Mouse (Mus musculus) urinary bladder, adult 18-20 months (tissue): Measurements from ENCODE around the gene Btbd35f25.
"Not testable (repeated sequence)": the region's sequence is repeated elsewhere in the genome, so short reads cannot be mapped to it uniquely, and the experiment has no call there.

Experiments used
- DNase-seq, 2 experiments: peaks; one replicate each; pipeline ENCODE4 v3.0.0; 2022; ENCODE audit warnings: low spot score in 2 of 2, mixed read lengths in 2 of 2

Btbd35f25 gene

GRCm38 (mm10) chrX:31717056-31717455 lies at the start of gene Btbd35f25:
Gene Btbd35f25, minus strand, starts transcription at chrX:31717156.
- DNase-seq = not testable (repeated sequence)

DNA sequence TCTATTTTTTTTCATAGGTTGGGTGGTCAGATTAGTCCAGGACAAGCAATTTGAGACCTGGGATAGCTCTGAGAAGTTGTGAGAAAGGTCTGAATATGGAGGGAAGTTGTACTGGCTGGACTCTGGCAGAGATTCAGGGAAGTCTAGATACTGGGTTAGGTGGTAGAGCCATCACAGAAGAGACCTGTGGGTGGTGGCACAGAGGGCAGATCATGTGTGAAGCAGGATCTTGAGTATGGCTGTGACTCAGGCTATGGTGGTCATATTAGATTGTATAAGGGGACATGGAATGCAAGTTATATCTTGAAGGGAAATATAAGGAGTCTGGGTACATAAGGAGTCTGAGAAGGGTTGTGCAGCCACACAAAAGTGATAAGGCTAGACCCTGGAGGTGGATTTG lies 49.3 kb upstream of the Btbd35f25 start:
- no peak for DNase-seq

- DNase-seq = no peak
Measured at GRCm38 (mm10) chrX:31764001-31764400, 47.0 kb upstream of the Btbd35f25 start.

DNA sequence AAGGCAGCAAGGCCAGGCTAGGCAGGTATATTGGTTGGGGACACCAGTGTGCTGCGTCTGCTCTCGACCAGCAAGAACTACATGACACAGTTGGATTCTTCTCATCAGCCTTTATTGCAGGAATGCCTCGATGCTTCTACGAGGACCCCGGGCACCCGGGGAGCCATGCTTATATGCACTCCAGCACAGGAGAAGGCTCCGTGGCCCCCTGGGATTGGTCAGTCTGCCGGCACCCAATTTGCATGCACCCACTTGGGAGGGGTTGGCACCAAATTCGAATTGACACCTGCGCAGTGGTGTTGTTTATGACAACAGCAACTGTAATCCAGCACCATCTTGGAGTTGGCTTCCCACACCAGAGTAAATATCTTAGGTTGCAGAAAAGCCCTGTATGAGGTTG lies 28.1 kb upstream of the Btbd35f25 start:
- DNase-seq = no peak

DNA sequence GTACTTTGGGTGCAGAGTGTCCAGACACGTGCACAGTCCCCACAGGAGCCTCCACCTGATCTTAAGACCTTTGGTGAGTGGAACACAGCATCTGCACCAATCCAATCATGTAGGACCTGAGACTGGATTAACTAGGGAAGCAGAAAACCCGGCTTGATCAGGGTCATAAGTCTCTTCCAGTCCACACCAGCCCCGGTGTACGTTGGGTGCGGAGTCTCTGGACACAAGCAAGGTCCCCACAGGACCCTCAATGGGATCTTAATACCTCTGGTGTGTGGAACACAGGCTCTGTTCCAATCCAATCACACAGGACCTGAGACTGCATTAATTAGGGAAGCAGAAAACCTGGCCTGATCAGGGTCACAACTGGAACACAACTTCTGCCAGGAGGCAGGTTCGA lies 20.0 kb upstream of the Btbd35f25 start:
- DNase-seq = no peak
